Mouse (Mus musculus): ENCODE measurements around the gene Nupl2.
A peak's percentile ranks its signal among the peaks of the same experiment; 100 is the strongest.

Gene Nupl2

GRCm38 (mm10) chr5:24208505-24208904 is 43.7 kb downstream of the Nupl2 start:
- DNase-seq (ENCODE audit: low read depth, low spot score) = no peak

GRCm38 (mm10) chr5:24213861-24214546 is 49.2 kb downstream of the Nupl2 start:
- peak; percentile 17 for DNase-seq (ENCODE audit: low read depth, low spot score)

GRCm38 (mm10) chr5:24214547-24214878 is 49.8 kb downstream of the Nupl2 start:
- DNase-seq (ENCODE audit: low read depth, low spot score) = no peak

GRCm38 (mm10) chr5:24214900-24215299 is 50.1 kb downstream of the Nupl2 start:
- DNase-seq (ENCODE audit: low read depth, low spot score) = no peak
